Mouse (Mus musculus) ovary, postnatal 36 days (tissue): ENCODE measurements at regions not wholly inside any gene's neighbourhood (a gene's known extent, or its start where the extent isn't known, plus 50 kb on each side); places are given as distances from the start of the nearest gene placed in this dataset.
A peak's percentile ranks its signal among the peaks of the same experiment; 100 is the strongest.

Experiments
- DNase-seq: peaks from one replicate; pipeline ENCODE4 v3.0.0; 2022; ENCODE audit warnings: low spot score, mixed read lengths

GRCm38 (mm10) chr1:121050695-121051495 lies 281.5 kb downstream of the Insig2 start:
- no peak for DNase-seq

- no peak for DNase-seq
Observed at GRCm38 (mm10) chr1:121051496-121052119, 280.8 kb downstream of the Insig2 start.

- DNase-seq: no peak
Observed at GRCm38 (mm10) chr1:121052120-121052501, 280.3 kb downstream of the Insig2 start.

GRCm38 (mm10) chr1:121053692-121054091 lies 278.7 kb downstream of the Insig2 start:
- DNase-seq: peak; percentile 5

- no peak for DNase-seq
Observed at GRCm38 (mm10) chr1:121074569-121074968, 257.8 kb downstream of the Insig2 start.

GRCm38 (mm10) chr1:121082839-121083238 lies 249.6 kb downstream of the Insig2 start:
- no peak for DNase-seq

- no peak for DNase-seq
Observed at GRCm38 (mm10) chr1:121085101-121085727, 247.2 kb downstream of the Insig2 start.

- DNase-seq: no peak
Observed at GRCm38 (mm10) chr1:121087124-121087887, 245.1 kb downstream of the Insig2 start.

- DNase-seq: no peak
Observed at GRCm38 (mm10) chr1:121090628-121091027, 241.8 kb downstream of the Insig2 start.

- no peak for DNase-seq
Observed at GRCm38 (mm10) chr1:121092870-121093269, 239.5 kb downstream of the Insig2 start.

GRCm38 (mm10) chr1:121096551-121097550 lies 235.5 kb downstream of the Insig2 start:
- DNase-seq: no peak

GRCm38 (mm10) chr1:121111776-121112344 lies 220.5 kb downstream of the Insig2 start:
- no peak for DNase-seq

GRCm38 (mm10) chr1:121112464-121112863 lies 219.9 kb downstream of the Insig2 start:
- no peak for DNase-seq

- DNase-seq: no peak
Observed at GRCm38 (mm10) chr1:121116626-121117025, 215.8 kb downstream of the Insig2 start.

- DNase-seq: no peak
Observed at GRCm38 (mm10) chr1:121123436-121123835, 209.0 kb downstream of the Insig2 start.

- DNase-seq: no peak
Observed at GRCm38 (mm10) chr1:121136284-121136683, 196.1 kb downstream of the Insig2 start.

- DNase-seq: no peak
Observed at GRCm38 (mm10) chr1:121136846-121137245, 195.5 kb downstream of the Insig2 start.

- DNase-seq: no peak
Observed at GRCm38 (mm10) chr1:121144981-121145380, 187.4 kb downstream of the Insig2 start.

- peak; percentile 5 for DNase-seq
Observed at GRCm38 (mm10) chr1:121153476-121153875, 178.9 kb downstream of the Insig2 start.

- DNase-seq: no peak
Observed at GRCm38 (mm10) chr1:121154616-121155015, 177.8 kb downstream of the Insig2 start.

- DNase-seq: no peak
Observed at GRCm38 (mm10) chr1:121168651-121169050, 163.7 kb downstream of the Insig2 start.
